Mouse (Mus musculus) sigmoid colon, adult 10 weeks (tissue): ENCODE measurements around the gene Mkrn2. TPM values are rescaled to one million over a fixed set of nuclear protein-coding genes. Genes with fewer than 3 reads are reported as not detected.

Source experiments
- polyA plus RNA-seq: library from polyadenylated mRNA; stranded (reverse); fragments of 350-450 nt; fragmentation: Illumina TruSeq; extraction: RNeasy Lipid Tissue Mini Kit (QIAGEN cat#74804); gene quantifications from one replicate; pipeline ENCODE4 v1.2.3, GENCODE M21; 2014; ENCODE audit warnings: low read depth, low replicate concordance

Mkrn2 gene
- polyA plus RNA-seq, result 7.2 TPM

GRCm38 (mm10) chr6:115601715-115602523, at the start of gene Mkrn2:
Gene Mkrn2 (plus strand): TSS chr6:115601902.

GRCm38 (mm10) chr6:115592458-115592857, 9.2 kb upstream of the Mkrn2 start, which contains the start of gene Mkrn2os:
Gene Mkrn2os (minus strand): TSS chr6:115592576.

Other genes starting within 250 kb of the Mkrn2 start
- gene Pparg, start 241.0 kb upstream of the Mkrn2 start, polyA plus RNA-seq, result 105 TPM
- gene Tsen2, start 57.2 kb upstream of the Mkrn2 start, polyA plus RNA-seq, result 1.1 TPM
- 14.4 TPM for gene Mkrn2os, start 9.3 kb upstream of the Mkrn2 start, polyA plus RNA-seq
- gene Raf1, start 74.7 kb downstream of the Mkrn2 start, polyA plus RNA-seq, result 59.6 TPM
- gene Tmem40, start 160.5 kb downstream of the Mkrn2 start, polyA plus RNA-seq, result not detected
- 2.3 TPM for gene Cand2, start 172.6 kb downstream of the Mkrn2 start, polyA plus RNA-seq
- 203 TPM for gene Rpl32, start 206.8 kb downstream of the Mkrn2 start, polyA plus RNA-seq
- gene Efcab12, start 236.5 kb downstream of the Mkrn2 start, polyA plus RNA-seq, result not detected